Mouse (Mus musculus) ES-Bruce4 (cell line): ENCODE measurements around the gene Meis2.

Source experiments
- CTCF ChIP-seq: IDR thresholded peaks from one replicate; pipeline ENCODE4 v1.8.1; 2011; ENCODE audit warnings: low read depth, low read length
- EP300 ChIP-seq: IDR thresholded peaks from 2 replicates; pipeline ENCODE4 v1.6.1; 2011; ENCODE audit warnings: low read depth, low read length; ENCODE audit not compliant: insufficient read depth
- POLR2A ChIP-seq: IDR thresholded peaks from one replicate; pipeline ENCODE4 v1.8.1; 2011; ENCODE audit warnings: low read length; ENCODE audit not compliant: insufficient read depth

DNA sequence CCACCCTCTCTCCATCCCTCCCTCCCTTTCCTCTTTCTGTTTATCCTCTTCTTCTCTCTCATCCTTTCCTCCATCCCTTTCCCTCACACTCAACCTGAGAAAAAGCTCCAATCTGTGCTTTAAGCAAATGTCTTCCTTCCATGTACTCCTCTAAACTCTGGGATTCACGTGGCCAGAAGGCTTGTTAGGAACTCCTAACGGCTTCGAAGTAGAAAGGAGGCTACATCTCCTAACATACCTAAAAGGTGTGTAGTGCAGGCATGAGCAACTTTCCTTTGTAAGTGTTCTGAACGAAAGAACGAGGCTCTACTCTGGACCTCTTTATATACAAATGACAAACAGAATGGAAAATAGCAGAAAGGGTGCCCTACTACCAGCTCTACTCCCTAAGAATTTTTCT is 7.1 kb upstream of the Meis2 start:
- no peak for TF ChIP-seq EP300
- no peak for TF ChIP-seq POLR2A
- no peak for TF ChIP-seq CTCF
